Mouse (Mus musculus) spleen, adult 2 months (tissue): ENCODE results near the gene Kiss1r. TPM values are rescaled to one million over a fixed set of nuclear protein-coding genes. Genes with fewer than 3 reads are reported as not detected.
"Not testable (repeated sequence)": the region's sequence is repeated elsewhere in the genome, so short reads cannot be mapped to it uniquely, and the experiment has no call there.

Source experiments
- DNase-seq, 2 experiments: peaks; one replicate each; pipeline versions ENCODE4 v3.0.0 to v3.0.0-alpha.2; 2012 to 2021; ENCODE audit warnings: low spot score in 2 of 2, low read depth in 1 of 2
- H3K27ac ChIP-seq: fragments of 200-500 bp; 2 replicates; pipeline ENCODE4 v1.5.1; 2012; ENCODE audit warnings: low read length, inconsistent platforms; ENCODE audit not compliant: insufficient read depth
- H3K27me3 ChIP-seq: fragments of 200-500 bp; 2 replicates; pipeline ENCODE4 v1.6.1; 2012; ENCODE audit warnings: mild to moderate bottlenecking, moderate library complexity, low read length, inconsistent platforms; ENCODE audit not compliant: control insufficient read depth, insufficient read depth
- H3K36me3 ChIP-seq: fragments of 200-500 bp; 2 replicates; pipeline ENCODE4 v1.6.1; 2012; ENCODE audit warnings: mild to moderate bottlenecking, low read length, inconsistent platforms; ENCODE audit not compliant: control insufficient read depth, insufficient read depth
- H3K4me1 ChIP-seq: fragments of 200-500 bp; 2 replicates; pipeline ENCODE4 v1.6.1; 2011; ENCODE audit warnings: inconsistent platforms; ENCODE audit not compliant: control insufficient read depth, insufficient read depth, insufficient read length
- H3K4me3 ChIP-seq: fragments of 200-500 bp; 2 replicates; pipeline ENCODE4 v1.5.1; 2011; ENCODE audit warnings: mild to moderate bottlenecking, inconsistent platforms; ENCODE audit not compliant: insufficient read depth, insufficient read length; ENCODE audit errors: extremely low read depth
- CTCF ChIP-seq: fragments of 200-500 bp; IDR thresholded peaks from 2 replicates; pipeline ENCODE4 v1.5.1; 2011; ENCODE audit warnings: mild to moderate bottlenecking, inconsistent platforms; ENCODE audit not compliant: insufficient read depth, insufficient read length, insufficient replicate concordance; ENCODE audit errors: extremely low read depth
- POLR2A ChIP-seq: fragments of 200-500 bp; IDR thresholded peaks from 2 replicates; pipeline ENCODE4 v1.6.1; 2011; ENCODE audit warnings: low read depth, low read length, inconsistent platforms
- WGBS: fragments of 180-500 bp; shearing (Covaris S2); methylation state at CpG from one replicate; pipeline ENCODE4 v1.1.7; 2018; 5-methylcytosine and 5-hydroxymethylcytosine counted together
- polyA plus RNA-seq: library from polyadenylated mRNA; depleted of rRNA; stranded (reverse); fragments of >200 nt; gene quantifications from 2 replicates; pipeline ENCODE4 v1.2.3, GENCODE M21; 2012

Kiss1r gene
- polyA plus RNA-seq, 1 experiment, result 5.3 TPM

DNA sequence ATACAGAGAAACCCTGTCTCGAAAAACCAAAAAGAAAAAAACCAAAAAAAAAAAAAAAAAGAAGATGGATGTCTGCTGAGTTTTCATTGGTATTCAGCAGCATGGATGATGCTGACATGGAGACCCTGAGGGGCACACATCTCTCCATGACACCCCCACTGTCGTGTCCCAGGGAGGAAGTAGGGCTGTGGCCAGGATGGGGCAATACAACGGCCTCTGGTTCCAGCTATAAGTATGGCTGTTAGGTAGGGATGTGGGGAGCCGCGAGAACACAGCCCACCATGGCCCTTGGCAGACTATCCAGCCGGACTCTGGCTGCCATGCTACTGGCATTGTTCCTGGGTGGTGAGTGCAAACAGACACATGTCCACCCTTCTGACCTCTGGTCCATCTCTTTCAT, 30.7 kb upstream of the Kiss1r start, which contains the start of gene Elane:
TSS of gene Elane (plus strand) at position 194 of the 400 bp plus-strand sequence.
- peaks cover 7% of the 10 kb centered on the region for H3K4me1 ChIP-seq
- H3K36me3 ChIP-seq, result no peaks in the 10 kb centered on the region
- WGBS, result 70% methylated on average over 6 of the region's 6 CpGs
- TF ChIP-seq CTCF (no peak), POLR2A (no peak)
- no peak for DNase-seq
- no peak within 1 kb of the TSS for H3K4me3 ChIP-seq
- no peak within 1 kb of the TSS for H3K27ac ChIP-seq
- 0 out of 2 replicates have a peak, but pooled peaks cover 2% of the 10 kb centered on the region for H3K27me3 ChIP-seq

DNA sequence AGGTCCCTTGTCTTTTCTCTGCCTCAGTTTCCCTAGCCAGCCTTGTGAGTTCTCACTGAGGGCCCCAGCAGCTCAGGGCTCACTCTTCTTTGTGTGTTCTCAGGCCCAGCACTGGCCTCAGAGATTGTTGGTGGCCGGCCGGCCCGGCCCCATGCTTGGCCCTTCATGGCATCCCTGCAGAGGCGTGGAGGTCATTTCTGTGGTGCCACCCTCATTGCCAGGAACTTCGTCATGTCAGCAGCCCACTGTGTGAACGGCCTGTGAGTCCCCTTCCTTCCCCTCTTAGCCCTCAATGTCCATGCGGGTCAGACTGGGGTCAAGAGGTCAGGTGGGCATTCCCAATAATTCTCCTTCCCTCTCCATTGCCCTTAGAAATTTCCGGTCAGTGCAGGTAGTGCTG, 30.2 kb upstream of the Kiss1r start:
- 0 out of 2 replicates have a peak, but pooled peaks cover 2% of the 10 kb centered on the region for H3K27me3 ChIP-seq
- H3K4me1 ChIP-seq, result peaks cover 5% of the 10 kb centered on the region
- H3K36me3 ChIP-seq, result no peaks in the 10 kb centered on the region
- DNase-seq, result no peak
- WGBS, result 92% methylated on average over 8 of the region's 8 CpGs
- H3K4me3 ChIP-seq, result no peak overlapping the region
- TF ChIP-seq POLR2A, result no peak
- no peak for TF ChIP-seq CTCF
- no peak overlapping the region for H3K27ac ChIP-seq

- Histone ChIP-seq H3K27ac (no peak overlapping the region), H3K4me1 (no peaks in the 10 kb centered on the region), H3K36me3 (no peaks in the 10 kb centered on the region), H3K27me3 (no peaks in the 10 kb centered on the region), H3K4me3 (no peak overlapping the region)
- 17% methylated on average over 2 of the region's 2 CpGs for WGBS
- TF ChIP-seq CTCF, result no peak
- no peak for TF ChIP-seq POLR2A
- DNase-seq, result no peak
These were observed 27.4 kb upstream of the Kiss1r start for GRCm38 (mm10) chr10:79889386-79889785.

DNA sequence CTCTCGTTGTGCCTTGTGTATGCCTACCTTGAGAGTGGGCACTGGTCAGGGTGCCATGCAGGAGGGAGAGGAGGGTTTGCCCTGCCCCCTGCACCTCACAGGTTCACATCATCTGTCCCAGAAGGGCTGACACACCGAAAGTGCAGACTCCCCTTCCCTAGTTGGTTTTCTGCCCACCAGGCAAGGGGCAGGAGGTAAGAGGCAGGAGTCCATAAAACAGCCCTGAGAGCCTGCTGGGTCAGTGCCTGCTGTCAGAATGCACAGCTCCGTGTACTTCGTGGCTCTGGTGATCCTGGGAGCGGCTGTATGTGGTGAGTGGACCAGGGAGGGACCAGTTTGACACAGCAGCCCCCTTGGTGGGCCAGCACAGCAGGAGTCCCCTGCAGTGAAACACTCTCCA, 26.1 kb upstream of the Kiss1r start, which contains the start of gene Cfd:
TSS of gene Cfd (plus strand) at position 184 of the 400 bp plus-strand sequence.
- 75% methylated on average over 5 of the region's 5 CpGs for WGBS
- DNase-seq, result no peak
- H3K27ac ChIP-seq, result no peak within 1 kb of the TSS; the same call in 1 of the 2 replicates
- H3K4me3 ChIP-seq, result no peak within 1 kb of the TSS
- no peaks in the 10 kb centered on the region for H3K27me3 ChIP-seq
- H3K4me1 ChIP-seq, result no peaks in the 10 kb centered on the region
- TF ChIP-seq POLR2A, result no peak
- no peak for TF ChIP-seq CTCF
- peaks cover 3% of the 10 kb centered on the region; the same call in 1 of the 2 replicates for H3K36me3 ChIP-seq

GRCm38 (mm10) chr10:79892451-79893118, 24.2 kb upstream of the Kiss1r start:
- not testable (repeated sequence) for H3K4me3 ChIP-seq, H3K27me3 ChIP-seq, H3K27ac ChIP-seq, H3K4me1 ChIP-seq
- WGBS, result 48% methylated on average over 22 of the region's 22 CpGs
- TF ChIP-seq CTCF, result peak; percentile 86
- DNase-seq, result peak; percentile 47 to 76
- H3K36me3 ChIP-seq, result peaks cover 12% of the 10 kb centered on the region

DNA sequence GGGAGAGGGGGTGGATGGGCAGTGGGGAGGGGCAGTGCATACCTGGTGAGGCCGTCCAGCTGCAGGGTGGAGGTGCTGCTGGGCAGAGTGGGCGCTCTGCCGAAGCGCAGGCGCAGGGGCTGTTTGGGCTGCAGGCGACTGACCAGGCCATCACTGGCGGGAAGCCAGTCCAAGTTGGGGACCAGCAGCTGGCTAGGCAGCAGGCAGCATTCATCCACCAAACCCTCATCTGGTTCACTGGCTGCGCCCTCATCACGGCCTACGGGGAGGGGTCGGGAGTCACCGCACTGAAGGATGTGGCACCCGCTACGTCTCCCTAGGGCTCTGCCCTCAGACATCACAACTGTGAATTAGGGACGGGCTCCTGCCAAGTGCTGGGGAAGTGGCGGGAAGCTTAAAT, 20.5 kb upstream of the Kiss1r start:
- 88% methylated on average over 16 of the region's 16 CpGs for WGBS
- H3K36me3 ChIP-seq, result peaks cover 15% of the 10 kb centered on the region
- no peak overlapping the region for H3K4me3 ChIP-seq
- H3K27ac ChIP-seq, result no peak overlapping the region
- TF ChIP-seq POLR2A, result no peak
- TF ChIP-seq CTCF, result no peak
- peaks cover 11% of the 10 kb centered on the region; the same call in 1 of the 2 replicates for H3K4me1 ChIP-seq
- no peaks in the 10 kb centered on the region for H3K27me3 ChIP-seq
- DNase-seq, result no peak

- Histone ChIP-seq H3K4me3 (no peak overlapping the region), H3K27me3 (no peaks in the 10 kb centered on the region), H3K4me1 (peaks cover 11% of the 10 kb centered on the region; the same call in 1 of the 2 replicates), H3K36me3 (peaks cover 15% of the 10 kb centered on the region), H3K27ac (no peak overlapping the region)
- no peak for DNase-seq
- no peak for TF ChIP-seq CTCF
- TF ChIP-seq POLR2A, result no peak
- 83% methylated on average over 13 of the region's 13 CpGs for WGBS
These were observed 20.0 kb upstream of the Kiss1r start for GRCm38 (mm10) chr10:79896814-79897213.
